Mouse (Mus musculus) forebrain, embryonic 11.5 days (tissue): Measurements from ENCODE around the gene Lfng. TPM values are rescaled to one million over a fixed set of nuclear protein-coding genes. Genes with fewer than 3 reads are reported as not detected.

ENCODE experiments used
- ATAC-seq: fragments of 200-750 bp; cut with Nextera tagmentation; replicated peaks from 2 replicates; pipeline ENCODE4 v1.8.0; 2017; ENCODE audit warnings: moderate TSS enrichment; ENCODE audit not compliant: low FRiP score
- DNase-seq: peaks from one replicate; pipeline ENCODE4 v3.0.0-alpha.2; 2017; ENCODE audit warnings: low spot score
- H3K27ac ChIP-seq: fragments of 300-500 bp; sonication (generic); 2 replicates; pipeline ENCODE4 v1.5.1; 2014; ENCODE audit warnings: low read depth, low read length
- H3K27me3 ChIP-seq: fragments of 300-500 bp; sonication (generic); 2 replicates; pipeline ENCODE4 v1.6.1; 2014; ENCODE audit warnings: mild to moderate bottlenecking, low read length, mixed read lengths; ENCODE audit not compliant: control insufficient read depth, insufficient read depth
- H3K36me3 ChIP-seq: fragments of 300-500 bp; sonication (generic); 2 replicates; pipeline ENCODE4 v1.6.1; 2014; ENCODE audit warnings: mild to moderate bottlenecking, low read length, moderate library complexity, mixed read lengths; ENCODE audit not compliant: control insufficient read depth, insufficient read depth
- H3K4me1 ChIP-seq: fragments of 300-500 bp; sonication (generic); replicated peaks from 2 replicates; pipeline ENCODE4 v1.6.1; 2014; ENCODE audit warnings: low read length, mixed read lengths; ENCODE audit not compliant: control insufficient read depth, insufficient read depth
- H3K4me2 ChIP-seq: fragments of 300-500 bp; sonication (generic); 2 replicates; pipeline ENCODE4 v1.6.1; 2014; ENCODE audit warnings: low read depth, mild to moderate bottlenecking, low read length, moderate library complexity, mixed read lengths; ENCODE audit not compliant: severe bottlenecking
- H3K4me3 ChIP-seq: fragments of 300-500 bp; sonication (generic); 2 replicates; pipeline ENCODE4 v1.5.1; 2014; ENCODE audit warnings: low read depth, low read length
- H3K9ac ChIP-seq: fragments of 300-500 bp; sonication (generic); 2 replicates; pipeline ENCODE4 v1.6.1; 2014; ENCODE audit warnings: low read length
- H3K9me3 ChIP-seq: fragments of 300-500 bp; sonication (generic); 2 replicates; pipeline ENCODE4 v1.6.1; 2016; ENCODE audit warnings: low read length, mixed read lengths; ENCODE audit not compliant: control insufficient read depth
- WGBS: fragments of 180-500 bp; shearing (Covaris S2); extraction: QIAGEN DNeasy Blood & Tissue Kit; methylation state at CpG from one replicate; pipeline ENCODE4 v1.1.7; 2014; 5-methylcytosine and 5-hydroxymethylcytosine counted together
- polyA plus RNA-seq: library from polyadenylated mRNA; unstranded; fragments of >200 nt; fragmentation: Nextera tagmentation; extraction: Ambion mirVana; gene quantifications from 2 replicates; pipeline ENCODE4 v1.2.1, GENCODE M21; 2014

Gene Lfng
- 41.8 and 45.4 TPM in 2 replicates for polyA plus RNA-seq

DNA sequence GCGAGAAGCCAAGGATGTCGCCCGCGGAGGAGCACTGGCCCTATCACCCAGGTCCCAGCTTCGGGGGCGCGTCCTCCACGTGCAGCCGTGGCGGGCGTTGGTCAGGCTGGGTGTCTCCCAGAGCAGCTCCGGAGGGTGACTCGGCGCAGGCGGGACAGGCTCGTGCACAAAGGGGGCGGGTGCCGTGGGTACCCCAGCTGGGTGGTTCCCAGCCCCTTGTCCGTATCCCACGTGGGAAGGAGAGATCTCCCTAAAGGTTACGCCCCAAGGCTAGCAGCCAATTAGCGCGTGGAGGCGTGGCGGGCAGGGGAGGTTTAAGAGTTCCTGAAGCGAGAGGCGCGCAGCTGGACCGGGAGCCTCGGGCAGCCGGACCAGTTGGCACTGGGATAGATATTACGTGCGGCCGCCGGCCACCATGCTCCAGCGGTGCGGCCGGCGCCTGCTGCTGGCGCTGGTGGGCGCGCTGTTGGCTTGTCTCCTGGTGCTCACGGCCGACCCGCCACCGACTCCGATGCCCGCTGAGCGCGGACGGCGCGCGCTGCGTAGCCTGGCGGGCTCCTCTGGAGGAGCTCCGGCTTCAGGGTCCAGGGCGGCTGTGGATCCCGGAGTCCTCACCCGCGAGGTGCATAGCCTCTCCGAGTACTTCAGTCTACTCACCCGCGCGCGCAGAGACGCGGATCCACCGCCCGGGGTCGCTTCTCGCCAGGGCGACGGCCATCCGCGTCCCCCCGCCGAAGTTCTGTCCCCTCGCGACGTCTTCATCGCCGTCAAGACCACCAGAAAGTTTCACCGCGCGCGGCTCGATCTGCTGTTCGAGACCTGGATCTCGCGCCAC lies at the start of gene Lfng:
Lfng (plus strand) TSS at position 320 of the 835 bp plus-strand sequence.
- ATAC-seq (peak; percentile 64), DNase-seq (peak; percentile 97)
- Histone ChIP-seq H3K9ac (peak within 1 kb of the TSS; percentile 94), H3K36me3 (no peaks in the 10 kb centered on the region), H3K4me2 (peak within 1 kb of the TSS; percentile 81), H3K4me3 (peak within 1 kb of the TSS; percentile 82), H3K27me3 (peaks cover 2% of the 10 kb centered on the region), H3K4me1 (peaks cover 36% of the 10 kb centered on the region), H3K9me3 (no peaks in the 10 kb centered on the region), H3K27ac (peak within 1 kb of the TSS; percentile 99)
- WGBS = under 1% methylated on average over 90 of the region's 91 CpGs

- no peak for ATAC-seq
- 85% methylated on average over 9 of the region's 9 CpGs for WGBS
- H3K9me3 ChIP-seq = no peaks in the 10 kb centered on the region
- H3K4me1 ChIP-seq = peaks cover 4% of the 10 kb centered on the region; the same call in 1 of the 2 replicates
- no peak overlapping the region for H3K27ac ChIP-seq
- H3K4me3 ChIP-seq = no peak overlapping the region
- no peaks in the 10 kb centered on the region for H3K27me3 ChIP-seq
- DNase-seq = no peak
- no peak overlapping the region for H3K4me2 ChIP-seq
- H3K9ac ChIP-seq = no peak overlapping the region
- H3K36me3 ChIP-seq = no peaks in the 10 kb centered on the region
These were observed 44.5 kb upstream of the Lfng start for GRCm38 (mm10) chr5:140562601-140563000.

DNA sequence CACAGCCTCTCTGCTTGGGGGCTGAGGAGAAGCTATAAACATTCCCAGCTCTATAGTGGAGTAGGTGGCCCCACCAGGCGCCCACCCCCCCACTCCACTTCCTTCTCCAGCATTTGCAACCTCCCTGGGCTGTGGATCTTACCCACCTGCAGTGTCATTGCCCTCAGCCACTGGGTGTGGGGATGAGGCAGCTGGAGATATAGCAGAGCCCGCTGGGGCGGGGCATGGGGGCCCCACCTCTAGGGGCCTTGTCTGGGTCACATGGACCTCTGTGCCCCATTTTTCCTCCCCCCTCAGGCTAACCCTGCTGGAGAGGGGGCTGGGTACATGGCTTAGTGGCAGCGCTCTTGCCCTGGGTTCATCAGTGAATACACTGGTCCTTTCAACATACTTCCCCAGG lies 42.2 kb upstream of the Lfng start, which contains the start of gene Grifin:
Grifin (minus strand) TSS at position 176 of the 400 bp plus-strand sequence.
- Histone ChIP-seq H3K4me1 (peaks cover 10% of the 10 kb centered on the region), H3K36me3 (no peaks in the 10 kb centered on the region), H3K27me3 (no peaks in the 10 kb centered on the region), H3K9me3 (no peaks in the 10 kb centered on the region), H3K4me2 (no peak within 1 kb of the TSS), H3K27ac (no peak within 1 kb of the TSS), H3K4me3 (no peak within 1 kb of the TSS), H3K9ac (no peak within 1 kb of the TSS)
- WGBS = 80% methylated on average over 4 of the region's 4 CpGs
- ATAC-seq (no peak), DNase-seq (no peak)

GRCm38 (mm10) chr5:140565451-140565850 lies 41.7 kb upstream of the Lfng start:
- 27% methylated on average over 5 of the region's 5 CpGs for WGBS
- peaks cover 10% of the 10 kb centered on the region for H3K4me1 ChIP-seq

GRCm38 (mm10) chr5:140565856-140566255 lies 41.3 kb upstream of the Lfng start:
- DNase-seq (peak; percentile 70), ATAC-seq (0 out of 2 replicates have a peak, but pooled peaks have one; percentile 14)
- no peaks in the 10 kb centered on the region for H3K9me3 ChIP-seq
- no peaks in the 10 kb centered on the region for H3K36me3 ChIP-seq
- H3K4me3 ChIP-seq = no peak overlapping the region
- WGBS = 71% methylated on average over 6 of the region's 6 CpGs
- H3K4me2 ChIP-seq = no peak overlapping the region
- H3K27ac ChIP-seq = no peak overlapping the region
- no peaks in the 10 kb centered on the region for H3K27me3 ChIP-seq
- peaks cover 10% of the 10 kb centered on the region for H3K4me1 ChIP-seq
- no peak overlapping the region for H3K9ac ChIP-seq

More at GRCm38 (mm10) chr5:140565451-140565850, 41.7 kb upstream of the Lfng start:
- no peak overlapping the region for H3K9ac ChIP-seq
- H3K27ac ChIP-seq = no peak overlapping the region
- H3K9me3 ChIP-seq = no peaks in the 10 kb centered on the region
- no peak for DNase-seq
- H3K4me3 ChIP-seq = no peak overlapping the region
- no peaks in the 10 kb centered on the region for H3K36me3 ChIP-seq
- no peaks in the 10 kb centered on the region for H3K27me3 ChIP-seq
- peak; percentile 16; the same call in 1 of the 2 replicates for ATAC-seq
- no peak overlapping the region for H3K4me2 ChIP-seq

GRCm38 (mm10) chr5:140566271-140566670 lies 40.8 kb upstream of the Lfng start:
- H3K9ac ChIP-seq = peak overlapping the region; percentile 23; the same call in 1 of the 2 replicates
- 61% methylated on average over 4 of the region's 4 CpGs for WGBS
- H3K4me3 ChIP-seq = no peak overlapping the region
- DNase-seq = no peak
- ATAC-seq = no peak
- H3K36me3 ChIP-seq = no peaks in the 10 kb centered on the region
- H3K4me2 ChIP-seq = no peak overlapping the region
- H3K4me1 ChIP-seq = peaks cover 10% of the 10 kb centered on the region
- no peaks in the 10 kb centered on the region for H3K9me3 ChIP-seq
- H3K27ac ChIP-seq = no peak overlapping the region
- no peaks in the 10 kb centered on the region for H3K27me3 ChIP-seq

DNA sequence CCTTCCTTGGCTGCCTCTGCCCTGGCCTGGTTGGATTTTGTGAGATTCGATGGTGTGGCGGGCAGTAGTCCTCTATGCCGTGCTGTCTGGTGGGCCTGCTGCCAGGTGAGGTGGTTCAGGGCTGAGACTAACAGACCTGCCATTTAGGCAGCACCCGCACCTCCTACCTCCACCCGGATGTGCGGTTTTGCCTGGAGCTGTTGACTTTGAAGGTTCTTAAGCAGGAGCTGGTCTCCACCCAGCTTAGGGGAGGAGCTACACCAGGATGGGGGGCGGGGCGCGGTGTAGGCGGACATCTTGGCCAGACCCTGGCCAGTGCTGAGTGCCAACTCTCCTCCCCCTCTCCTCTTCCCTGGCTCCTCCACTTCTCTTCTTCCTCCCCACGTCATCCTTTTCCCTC lies 39.8 kb upstream of the Lfng start:
- 66% methylated on average over 11 of the region's 11 CpGs for WGBS
- ATAC-seq (no peak), DNase-seq (no peak)
- no peak overlapping the region for H3K27ac ChIP-seq
- peaks cover 10% of the 10 kb centered on the region for H3K4me1 ChIP-seq
- no peaks in the 10 kb centered on the region for H3K9me3 ChIP-seq
- no peaks in the 10 kb centered on the region for H3K36me3 ChIP-seq
- no peak overlapping the region for H3K9ac ChIP-seq
- H3K27me3 ChIP-seq = no peaks in the 10 kb centered on the region
- no peak overlapping the region for H3K4me2 ChIP-seq
- no peak overlapping the region for H3K4me3 ChIP-seq

- Histone ChIP-seq H3K9me3 (no peaks in the 10 kb centered on the region), H3K27me3 (no peaks in the 10 kb centered on the region), H3K4me3 (no peak overlapping the region), H3K4me2 (no peak overlapping the region), H3K9ac (no peak overlapping the region; the same call in 1 of the 2 replicates), H3K4me1 (peaks cover 10% of the 10 kb centered on the region), H3K27ac (no peak overlapping the region), H3K36me3 (no peaks in the 10 kb centered on the region)
- DNase-seq (no peak), ATAC-seq (no peak)
- 92% methylated on average over 5 of the region's 5 CpGs for WGBS
These were observed 39.4 kb upstream of the Lfng start for GRCm38 (mm10) chr5:140567751-140568150.
